Mouse (Mus musculus): ENCODE measurements around the gene Aanat.

DNA sequence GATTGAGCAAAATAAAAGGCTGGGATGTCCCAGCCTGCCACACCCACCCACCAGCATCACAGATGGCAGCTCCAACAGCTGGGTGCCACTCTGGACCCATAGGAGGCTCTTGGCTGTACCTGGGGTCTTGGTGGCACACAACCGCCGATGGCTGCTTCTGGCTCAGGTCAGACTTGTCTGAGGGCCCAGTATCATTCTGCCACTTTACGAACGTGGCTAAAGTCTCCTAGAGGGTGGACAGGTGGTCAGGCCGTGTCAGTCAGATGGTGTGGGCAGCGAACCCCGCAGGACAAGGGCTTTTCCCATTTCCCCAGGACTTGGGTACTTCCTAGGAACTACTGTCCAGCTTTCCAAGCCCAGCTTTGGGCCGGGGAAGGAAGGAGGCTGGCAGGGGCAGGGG lies 14.9 kb downstream of the Aanat start:
- TF ChIP-seq CTCF (IDR thresholded peaks at IDR 0.05; ENCODE audit: control insufficient read depth, insufficient read depth, insufficient replicate concordance, low read depth, low read length) (no peak), POLR2A (IDR thresholded peaks at IDR 0.05; ENCODE audit: control insufficient read depth, low read depth, low read length) (no peak)

All from testis, adult 2 months (tissue).